In genomic region chr3:101699929-101700681, GRCm38 (mm10) we compare ENCODE assay signal across 8 mouse cellular contexts.
DNase-seq lines count a peak whose midpoint lies in the region; ATAC-seq and TF ChIP-seq lines count a peak whose summit lies in the region.

No protein-coding gene starts in this region.

- no peak for TF ChIP-seq CTCF in lung, adult 2 months (IDR thresholded peaks at IDR 0.05; ENCODE audit: insufficient read depth, low read length)

- ATAC-seq in forebrain, embryonic 16.5 days = 0 out of 2 replicates have a peak, but pooled peaks have one; percentile 29
- ATAC-seq in megakaryocyte progenitor cell, adult 5-6 weeks (replicated peaks; ENCODE audit: poor library complexity) = peak; percentile 68

- H3K27me3 ChIP-seq in forebrain, embryonic 16.5 days (replicated peaks; ENCODE audit: control insufficient read depth, insufficient read depth, low read length) = no peaks in the 10 kb centered on the region

- H3K9ac ChIP-seq in forebrain, embryonic 16.5 days (replicated peaks; ENCODE audit: low read depth, low read length) = no peak overlapping the region

- H3K36me3 ChIP-seq in forebrain, embryonic 16.5 days (ENCODE audit: control insufficient read depth, insufficient read depth) = no peaks in the 10 kb centered on the region

- H3K4me1 ChIP-seq in lung, adult 2 months (ENCODE audit: control insufficient read depth, insufficient read depth, low read length) = no peaks in the 10 kb centered on the region
- H3K4me1 ChIP-seq in forebrain, embryonic 16.5 days (replicated peaks; ENCODE audit: control insufficient read depth, insufficient read depth, low read length) = peaks cover 13% of the 10 kb centered on the region

- no peak overlapping the region for H3K4me3 ChIP-seq in lung, adult 2 months (replicated peaks; ENCODE audit: extremely low read depth, low read depth, low read length)
- H3K4me3 ChIP-seq in forebrain, embryonic 16.5 days (replicated peaks; ENCODE audit: low read length) = no peak overlapping the region

- no peaks in the 10 kb centered on the region for H3K9me3 ChIP-seq in forebrain, embryonic 16.5 days (ENCODE audit: control insufficient read depth, low read length)

- no peak for TF ChIP-seq POLR2A in lung, adult 2 months (IDR thresholded peaks at IDR 0.05; ENCODE audit: borderline replicate concordance, extremely low read depth, low read depth, low read length)

- no peak overlapping the region for H3K4me2 ChIP-seq in forebrain, embryonic 16.5 days (ENCODE audit: low read length)

- H3K27ac ChIP-seq in forebrain, embryonic 16.5 days (ENCODE audit: low read length) = no peak overlapping the region

- peak; percentile 11 for DNase-seq in lung, adult 2 months
- DNase-seq in lung, postnatal 4 days = no peak
- DNase-seq in cerebellum, adult 11 months = peak; percentile 94
- DNase-seq in layer of hippocampus, postnatal 36 days = no peak
- DNase-seq in urinary bladder, postnatal 10 days (ENCODE audit: low spot score) = no peak
- DNase-seq in spleen, postnatal 4 days (ENCODE audit: low spot score in 2 of 2) = no peak

- 64% methylated on average over 12 of the region's 12 CpGs for WGBS in lung, adult 2 months
- 68% methylated on average over 12 of the region's 12 CpGs for WGBS in forebrain, embryonic 16.5 days

Comparison
In these comparisons a context has a peak if more than half of its experiments do, and no peak if none do; other contexts are left out.
1. DNase-seq: peak in lung, adult 2 months (single experiment) and cerebellum, adult 11 months (single experiment); none in lung, postnatal 4 days (0 of 2), layer of hippocampus, postnatal 36 days (0 of 2), urinary bladder, postnatal 10 days (single experiment) and spleen, postnatal 4 days (0 of 2).